Mouse (Mus musculus): ENCODE results near the gene Cd276. TPM values are rescaled to one million over a fixed set of nuclear protein-coding genes. Genes with fewer than 3 reads are reported as not detected.

Cd276 gene
- polyA plus RNA-seq, 1 experiment from 2014 or later = 55.8 TPM

DNA sequence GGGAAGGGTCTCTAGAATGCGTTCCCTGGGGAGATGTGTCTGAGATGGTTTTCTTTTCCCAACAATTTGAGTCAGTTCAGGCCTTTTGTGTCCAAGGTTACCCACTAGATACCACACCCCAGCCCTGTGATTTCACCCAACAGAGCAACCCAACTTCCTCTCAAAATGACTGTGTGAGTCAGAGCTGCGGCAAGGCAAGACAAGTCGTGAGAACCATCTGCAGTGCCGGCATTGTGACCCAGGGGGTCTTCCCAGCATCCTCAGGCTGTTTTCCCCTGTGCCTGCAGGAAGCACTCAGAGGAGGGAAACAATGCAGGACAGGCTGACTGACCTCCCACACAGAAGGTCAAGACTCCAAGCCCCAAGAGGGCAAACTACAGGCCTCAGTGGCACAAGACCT, 6.3 kb downstream of the Cd276 start:
- WGBS = 37% methylated on average over 4 of the region's 4 CpGs
- ATAC-seq (ENCODE audit: insufficient number of reproducible peaks, low FRiP score, low TSS enrichment, low read depth) = no peak

DNA sequence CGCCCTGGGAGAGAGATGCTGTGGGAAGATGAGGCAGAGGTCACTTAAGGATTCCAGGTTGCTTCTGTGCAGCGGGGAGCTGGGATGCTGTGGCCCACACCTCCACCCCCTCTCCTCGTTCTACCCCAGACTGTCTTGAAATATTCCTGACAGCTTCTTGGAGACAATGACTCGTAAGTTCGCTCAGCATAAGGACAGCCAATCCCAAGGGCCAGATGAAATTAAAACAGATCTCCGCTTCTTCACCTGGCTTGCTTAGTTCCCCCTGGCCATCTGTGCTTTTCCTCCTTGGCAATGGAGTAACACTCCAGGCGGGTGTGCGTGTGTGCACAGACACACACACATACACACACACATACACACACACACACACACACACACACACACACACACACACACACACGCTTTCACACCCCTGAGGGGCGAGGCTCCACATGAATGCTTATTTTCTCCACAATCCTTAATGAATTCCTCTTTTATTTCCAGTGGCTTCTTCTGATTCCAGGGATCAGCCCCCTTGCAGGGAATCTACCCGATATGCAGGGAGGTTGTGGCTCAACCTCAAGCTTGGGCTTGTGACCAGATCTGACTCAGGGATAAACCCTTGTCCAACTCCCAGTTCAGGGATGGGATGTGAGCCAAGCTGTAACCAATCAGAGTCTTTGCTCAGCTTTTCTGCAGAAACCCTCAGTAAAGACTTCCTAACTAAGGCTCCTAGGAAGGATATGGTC, 8.4 kb downstream of the Cd276 start:
- Histone ChIP-seq H3K9ac (no peak overlapping the region), H3K9me3 (replicated peaks) (no peaks in the 10 kb centered on the region), H3K36me3 (no peaks in the 10 kb centered on the region), H3K27me3 (no peaks in the 10 kb centered on the region), H3K4me2 (replicated peaks) (no peak overlapping the region), H3K4me3 (replicated peaks) (no peak overlapping the region), H3K27ac (replicated peaks) (peak overlapping the region; percentile 28; the same call in 1 of the 2 replicates), H3K4me1 (peaks cover 48% of the 10 kb centered on the region)
- ATAC-seq (ENCODE audit: insufficient number of reproducible peaks, low FRiP score, low TSS enrichment, low read depth) = peak; percentile 61; the same call in 1 of the 2 replicates
- WGBS = 63% methylated on average over 11 of the region's 11 CpGs

More for the DNA sequence above, 6.3 kb downstream of the Cd276 start:
- Histone ChIP-seq H3K27me3 (no peaks in the 10 kb centered on the region), H3K36me3 (no peaks in the 10 kb centered on the region), H3K4me1 (peaks cover 53% of the 10 kb centered on the region), H3K27ac (replicated peaks) (no peak overlapping the region), H3K4me3 (replicated peaks) (no peak overlapping the region), H3K9me3 (replicated peaks) (no peaks in the 10 kb centered on the region), H3K9ac (no peak overlapping the region), H3K4me2 (replicated peaks) (no peak overlapping the region)

DNA sequence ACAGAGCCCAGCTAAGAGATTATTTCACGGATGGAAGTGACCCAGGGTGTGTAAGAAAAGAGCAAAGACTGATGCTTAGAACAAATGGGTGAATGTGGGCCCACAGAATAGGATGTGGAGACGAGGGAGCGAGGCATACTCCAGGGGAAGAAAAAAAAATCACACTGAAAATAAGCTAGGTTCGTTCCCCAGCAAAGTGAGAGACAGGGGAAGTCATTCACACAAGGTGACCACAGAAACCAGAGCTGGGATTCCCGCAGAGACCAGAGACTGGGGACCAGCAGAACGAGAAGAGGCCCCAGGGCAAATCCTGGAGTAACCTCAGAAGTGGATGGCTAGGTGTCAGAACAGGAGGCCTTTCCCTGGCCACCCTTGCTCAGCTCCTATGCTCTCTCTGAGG, 9.8 kb downstream of the Cd276 start:
- Histone ChIP-seq H3K4me1 (peaks cover 53% of the 10 kb centered on the region), H3K4me3 (replicated peaks) (no peak overlapping the region), H3K27me3 (no peaks in the 10 kb centered on the region), H3K36me3 (0 out of 2 replicates have a peak, but pooled peaks cover 3% of the 10 kb centered on the region), H3K9ac (no peak overlapping the region), H3K9me3 (replicated peaks) (no peaks in the 10 kb centered on the region), H3K4me2 (replicated peaks) (no peak overlapping the region), H3K27ac (replicated peaks) (0 out of 2 replicates have a peak overlapping the region, but pooled peaks have one; percentile 22)
- no peak for ATAC-seq (ENCODE audit: insufficient number of reproducible peaks, low FRiP score, low TSS enrichment, low read depth)
- 46% methylated on average over 6 of the region's 6 CpGs for WGBS

DNA sequence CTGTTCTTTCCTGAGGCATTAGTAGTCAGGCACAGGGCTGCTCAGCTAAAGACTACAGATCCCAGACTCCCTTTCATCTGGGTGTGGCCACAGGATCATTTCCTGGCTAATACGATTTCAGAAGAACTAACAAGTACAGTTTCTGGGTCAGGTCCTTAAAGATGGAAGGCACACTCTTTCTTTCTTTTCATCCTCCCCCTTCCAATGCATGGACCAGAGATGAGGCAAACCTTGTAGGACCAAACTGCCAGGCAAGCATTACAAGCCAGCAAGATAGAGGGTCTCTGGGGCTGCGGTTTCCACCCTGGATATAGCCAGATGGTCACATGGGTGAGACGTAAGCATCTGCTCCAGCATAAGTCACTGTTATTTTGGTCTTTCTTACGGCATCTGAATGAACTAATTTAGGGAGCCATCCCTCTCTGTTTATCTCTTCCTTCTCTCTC, 10.3 kb downstream of the Cd276 start:
- no peak overlapping the region for H3K27ac ChIP-seq (replicated peaks)
- no peaks in the 10 kb centered on the region for H3K27me3 ChIP-seq
- H3K9me3 ChIP-seq (replicated peaks) = no peaks in the 10 kb centered on the region
- WGBS = 56% methylated on average over 4 of the region's 4 CpGs
- H3K4me2 ChIP-seq (replicated peaks) = peak overlapping the region; percentile 25; the same call in 1 of the 2 replicates
- no peak overlapping the region for H3K9ac ChIP-seq
- H3K36me3 ChIP-seq = 0 out of 2 replicates have a peak, but pooled peaks cover 5% of the 10 kb centered on the region
- ATAC-seq (ENCODE audit: insufficient number of reproducible peaks, low FRiP score, low TSS enrichment, low read depth) = no peak
- H3K4me3 ChIP-seq (replicated peaks) = 0 out of 2 replicates have a peak overlapping the region, but pooled peaks have one; percentile 1
- H3K4me1 ChIP-seq = peaks cover 52% of the 10 kb centered on the region

DNA sequence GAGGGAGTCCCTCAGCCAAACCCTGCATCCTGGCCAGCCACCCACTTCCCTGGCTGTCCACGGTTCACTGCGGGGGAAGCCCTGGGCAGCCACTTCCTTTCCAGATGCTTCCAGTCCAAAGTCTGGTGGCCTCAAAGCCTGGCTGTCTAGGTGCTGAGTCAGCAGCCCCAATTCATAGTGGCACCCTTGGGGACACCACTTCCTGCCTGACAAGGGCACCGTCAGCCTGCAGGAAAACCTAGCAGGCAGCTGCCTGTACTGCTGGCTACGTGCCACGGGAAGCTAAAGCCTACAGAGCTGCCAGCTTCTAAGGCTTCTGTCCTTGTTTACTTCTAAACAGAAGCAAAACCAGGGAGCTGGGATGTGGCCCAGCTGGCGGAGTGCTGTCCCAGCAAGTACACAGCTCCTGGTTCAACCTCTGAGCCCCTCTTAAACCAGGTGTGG, 13.3 kb downstream of the Cd276 start:
- peak overlapping the region; percentile 44 for H3K27ac ChIP-seq (replicated peaks)
- H3K9ac ChIP-seq = no peak overlapping the region
- H3K27me3 ChIP-seq = no peaks in the 10 kb centered on the region
- ATAC-seq (ENCODE audit: insufficient number of reproducible peaks, low FRiP score, low TSS enrichment, low read depth) = peak; percentile 47; the same call in 1 of the 2 replicates
- no peak overlapping the region for H3K4me3 ChIP-seq (replicated peaks)
- no peak overlapping the region for H3K4me2 ChIP-seq (replicated peaks)
- WGBS = 26% methylated on average over 6 of the region's 6 CpGs
- H3K9me3 ChIP-seq (replicated peaks) = no peaks in the 10 kb centered on the region
- peaks cover 24% of the 10 kb centered on the region for H3K36me3 ChIP-seq
- peaks cover 26% of the 10 kb centered on the region for H3K4me1 ChIP-seq

DNA sequence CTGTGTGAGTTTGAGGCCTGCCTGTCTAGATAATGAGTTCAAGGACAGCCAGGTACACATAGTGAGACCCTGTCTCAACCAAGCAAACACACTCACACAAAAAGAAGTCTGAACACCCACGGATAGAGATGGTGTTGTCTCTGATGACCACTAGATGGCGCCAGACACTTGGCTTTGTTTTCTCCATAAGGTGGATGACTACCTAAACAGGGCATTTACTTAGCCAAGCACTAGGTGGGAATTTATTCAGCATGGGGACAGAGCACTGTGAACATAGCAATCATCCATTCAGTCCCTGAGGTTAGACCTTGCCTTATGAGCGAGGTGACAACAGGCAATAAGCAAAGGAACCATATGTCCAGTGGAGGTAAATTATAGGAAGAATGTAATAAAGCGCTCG, 15.4 kb downstream of the Cd276 start:
- no peaks in the 10 kb centered on the region for H3K9me3 ChIP-seq (replicated peaks)
- no peak overlapping the region for H3K9ac ChIP-seq
- no peak overlapping the region for H3K4me3 ChIP-seq (replicated peaks)
- ATAC-seq (ENCODE audit: insufficient number of reproducible peaks, low FRiP score, low TSS enrichment, low read depth) = no peak
- H3K27ac ChIP-seq (replicated peaks) = no peak overlapping the region
- H3K36me3 ChIP-seq = peaks cover 30% of the 10 kb centered on the region
- H3K27me3 ChIP-seq = no peaks in the 10 kb centered on the region
- WGBS = 54% methylated on average over 5 of the region's 5 CpGs
- H3K4me1 ChIP-seq = peaks cover 18% of the 10 kb centered on the region
- H3K4me2 ChIP-seq (replicated peaks) = no peak overlapping the region

DNA sequence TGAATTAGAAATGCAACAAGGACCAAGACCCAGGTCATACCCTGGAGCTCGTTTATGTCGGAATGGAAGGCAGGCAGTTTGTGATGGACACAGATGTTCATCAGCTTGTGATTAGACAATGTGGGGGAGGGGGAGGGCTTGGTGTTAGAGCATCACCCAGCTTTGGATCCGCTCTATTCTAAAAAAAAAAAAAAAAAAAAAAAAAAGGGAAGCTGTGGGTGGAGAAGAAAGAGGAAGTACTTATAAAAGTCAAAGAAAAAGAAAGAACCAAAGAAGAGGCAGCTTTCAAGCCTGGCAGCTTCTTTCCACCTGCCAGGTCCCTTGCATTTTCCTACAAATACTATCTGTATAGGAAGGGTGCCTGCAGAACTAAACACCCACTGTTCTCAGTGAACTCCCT, 17.5 kb downstream of the Cd276 start:
- ATAC-seq (ENCODE audit: insufficient number of reproducible peaks, low FRiP score, low TSS enrichment, low read depth) = no peak
- H3K27ac ChIP-seq (replicated peaks) = no peak overlapping the region
- no peak overlapping the region for H3K4me3 ChIP-seq (replicated peaks)
- H3K4me2 ChIP-seq (replicated peaks) = no peak overlapping the region
- H3K9ac ChIP-seq = no peak overlapping the region
- H3K9me3 ChIP-seq (replicated peaks) = no peaks in the 10 kb centered on the region
- WGBS = 78% methylated on average over 3 of the region's 3 CpGs
- no peaks in the 10 kb centered on the region for H3K27me3 ChIP-seq
- H3K4me1 ChIP-seq = peaks cover 17% of the 10 kb centered on the region
- peaks cover 43% of the 10 kb centered on the region for H3K36me3 ChIP-seq

DNA sequence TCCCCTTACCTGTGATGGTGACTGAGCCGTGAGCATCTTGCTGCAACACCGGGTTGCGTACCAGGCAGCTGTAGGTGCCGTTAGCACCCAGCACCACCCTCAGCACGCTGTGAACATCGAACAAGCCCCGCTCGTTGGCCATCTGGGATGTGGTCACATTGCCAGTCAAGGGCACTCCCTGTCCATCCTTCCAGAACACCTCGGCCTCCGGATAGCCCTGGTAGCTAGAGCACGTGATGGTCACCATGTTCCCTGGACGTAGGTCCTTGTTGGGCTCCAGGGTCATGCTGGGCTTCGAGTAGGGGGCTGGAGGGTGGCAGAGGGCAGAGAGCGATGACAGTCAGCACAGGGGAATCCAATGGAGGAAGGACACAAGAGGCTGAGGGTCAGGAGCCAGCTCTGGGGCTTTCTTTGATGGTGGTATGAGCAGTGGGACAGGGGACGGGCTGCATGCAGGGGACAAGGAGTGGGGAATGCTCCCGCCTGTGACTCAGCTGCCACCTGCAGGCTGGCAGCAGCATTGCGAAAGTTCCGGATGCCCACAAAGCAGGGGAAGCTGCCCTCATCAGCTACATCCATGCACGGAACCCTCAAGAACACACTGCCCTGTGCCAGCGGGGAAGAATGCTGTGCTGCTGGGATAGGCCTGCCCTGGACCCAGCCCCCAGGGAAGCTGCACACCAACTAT, 19.6 kb downstream of the Cd276 start:
- H3K27me3 ChIP-seq = no peaks in the 10 kb centered on the region
- WGBS = 77% methylated on average over 20 of the region's 20 CpGs
- H3K9me3 ChIP-seq (replicated peaks) = no peaks in the 10 kb centered on the region
- H3K36me3 ChIP-seq = peaks cover 53% of the 10 kb centered on the region
- peak; percentile 41; the same call in 1 of the 2 replicates for ATAC-seq (ENCODE audit: insufficient number of reproducible peaks, low FRiP score, low TSS enrichment, low read depth)
- H3K4me1 ChIP-seq = no peaks in the 10 kb centered on the region
- H3K9ac ChIP-seq = no peak overlapping the region
- no peak overlapping the region for H3K27ac ChIP-seq (replicated peaks)
- no peak overlapping the region for H3K4me2 ChIP-seq (replicated peaks)
- no peak overlapping the region for H3K4me3 ChIP-seq (replicated peaks)

DNA sequence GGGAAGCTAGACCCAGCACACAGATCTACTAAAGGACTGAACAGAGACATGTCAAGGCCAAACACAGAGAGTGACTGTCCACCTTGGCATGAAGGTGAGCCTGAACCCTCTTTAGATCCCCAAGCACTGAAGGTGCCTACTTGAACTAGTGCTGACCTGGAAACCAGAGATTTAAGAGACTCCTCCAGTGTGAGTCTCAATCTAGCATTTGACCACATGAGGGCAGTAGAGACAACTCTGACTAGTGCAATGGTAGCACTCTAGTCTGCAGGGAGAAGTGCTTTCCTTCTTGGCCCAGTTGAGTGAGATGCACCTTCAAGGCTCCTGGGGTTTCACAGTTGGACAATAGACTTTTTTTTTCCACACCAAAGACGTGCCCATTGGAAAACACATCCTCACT, 20.5 kb downstream of the Cd276 start:
- 48% methylated on average over 1 of the region's 1 CpGs for WGBS
- Histone ChIP-seq H3K9me3 (replicated peaks) (no peaks in the 10 kb centered on the region), H3K9ac (no peak overlapping the region), H3K4me3 (replicated peaks) (no peak overlapping the region), H3K27me3 (no peaks in the 10 kb centered on the region), H3K27ac (replicated peaks) (no peak overlapping the region), H3K36me3 (peaks cover 56% of the 10 kb centered on the region), H3K4me2 (replicated peaks) (no peak overlapping the region), H3K4me1 (no peaks in the 10 kb centered on the region)
- ATAC-seq (ENCODE audit: insufficient number of reproducible peaks, low FRiP score, low TSS enrichment, low read depth) = no peak

DNA sequence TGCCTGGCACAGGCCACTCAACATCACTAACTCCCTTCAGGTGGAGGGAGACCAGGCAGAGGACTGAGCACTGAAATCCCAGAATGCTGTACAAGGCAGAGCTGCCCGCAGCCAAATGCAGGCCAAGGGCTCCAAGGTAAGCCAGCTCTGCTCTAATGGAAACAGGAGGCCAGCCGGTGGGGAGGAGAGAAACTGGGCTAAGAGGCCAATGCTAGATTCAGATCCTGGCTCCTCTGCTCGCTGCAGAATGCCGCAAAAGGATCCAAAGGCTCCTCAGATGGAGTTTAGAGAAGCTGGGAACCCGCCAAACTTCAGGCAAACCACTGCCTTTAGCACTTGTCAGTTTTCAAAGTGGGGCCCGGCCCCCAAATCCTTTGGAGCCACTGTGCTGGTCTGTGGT, 21.9 kb downstream of the Cd276 start:
- H3K9ac ChIP-seq = no peak overlapping the region

DNA sequence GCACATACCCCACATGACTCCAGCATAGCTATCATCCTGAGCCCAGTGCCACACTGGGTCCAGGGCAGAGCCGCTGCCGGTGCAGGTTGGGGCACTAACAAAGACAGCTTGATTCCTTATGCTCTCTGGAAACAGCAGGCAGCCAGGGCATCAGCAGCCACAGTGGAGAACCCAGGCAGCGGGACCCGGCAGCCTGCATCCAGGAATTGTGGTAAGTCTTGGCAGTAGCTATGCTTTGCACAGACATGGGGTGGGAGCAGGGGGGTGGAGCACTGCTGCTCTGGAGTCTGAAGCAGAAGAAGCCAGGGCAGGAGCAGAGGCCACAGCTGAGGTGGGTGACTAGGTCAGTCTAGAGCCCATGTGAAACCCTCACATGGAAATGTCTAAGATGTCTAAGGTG, 23.0 kb downstream of the Cd276 start:
- Histone ChIP-seq H3K9me3 (replicated peaks) (no peaks in the 10 kb centered on the region), H3K4me2 (replicated peaks) (no peak overlapping the region), H3K9ac (no peak overlapping the region), H3K27ac (replicated peaks) (no peak overlapping the region), H3K27me3 (no peaks in the 10 kb centered on the region), H3K4me3 (replicated peaks) (no peak overlapping the region), H3K4me1 (no peaks in the 10 kb centered on the region), H3K36me3 (peaks cover 60% of the 10 kb centered on the region)
- WGBS = 83% methylated on average over 4 of the region's 4 CpGs
- ATAC-seq (ENCODE audit: insufficient number of reproducible peaks, low FRiP score, low TSS enrichment, low read depth) = no peak

More for the DNA sequence above, 21.9 kb downstream of the Cd276 start:
- WGBS = 85% methylated on average over 6 of the region's 6 CpGs
- no peaks in the 10 kb centered on the region for H3K4me1 ChIP-seq
- H3K4me3 ChIP-seq (replicated peaks) = no peak overlapping the region
- H3K27ac ChIP-seq (replicated peaks) = no peak overlapping the region
- no peaks in the 10 kb centered on the region for H3K27me3 ChIP-seq
- H3K36me3 ChIP-seq = peaks cover 59% of the 10 kb centered on the region
- no peaks in the 10 kb centered on the region for H3K9me3 ChIP-seq (replicated peaks)
- no peak overlapping the region for H3K4me2 ChIP-seq (replicated peaks)
- no peak for ATAC-seq (ENCODE audit: insufficient number of reproducible peaks, low FRiP score, low TSS enrichment, low read depth)

All from embryonic facial prominence, embryonic 15.5 days (tissue).